Mouse (Mus musculus) ES-Bruce4 (cell line): ENCODE measurements around the gene Lpar1.

ENCODE experiments used
- CTCF ChIP-seq: IDR thresholded peaks from one replicate; pipeline ENCODE4 v1.8.1; 2011; ENCODE audit warnings: low read depth, low read length
- EP300 ChIP-seq: IDR thresholded peaks from 2 replicates; pipeline ENCODE4 v1.6.1; 2011; ENCODE audit warnings: low read depth, low read length; ENCODE audit not compliant: insufficient read depth
- POLR2A ChIP-seq: IDR thresholded peaks from one replicate; pipeline ENCODE4 v1.8.1; 2011; ENCODE audit warnings: low read length; ENCODE audit not compliant: insufficient read depth

DNA sequence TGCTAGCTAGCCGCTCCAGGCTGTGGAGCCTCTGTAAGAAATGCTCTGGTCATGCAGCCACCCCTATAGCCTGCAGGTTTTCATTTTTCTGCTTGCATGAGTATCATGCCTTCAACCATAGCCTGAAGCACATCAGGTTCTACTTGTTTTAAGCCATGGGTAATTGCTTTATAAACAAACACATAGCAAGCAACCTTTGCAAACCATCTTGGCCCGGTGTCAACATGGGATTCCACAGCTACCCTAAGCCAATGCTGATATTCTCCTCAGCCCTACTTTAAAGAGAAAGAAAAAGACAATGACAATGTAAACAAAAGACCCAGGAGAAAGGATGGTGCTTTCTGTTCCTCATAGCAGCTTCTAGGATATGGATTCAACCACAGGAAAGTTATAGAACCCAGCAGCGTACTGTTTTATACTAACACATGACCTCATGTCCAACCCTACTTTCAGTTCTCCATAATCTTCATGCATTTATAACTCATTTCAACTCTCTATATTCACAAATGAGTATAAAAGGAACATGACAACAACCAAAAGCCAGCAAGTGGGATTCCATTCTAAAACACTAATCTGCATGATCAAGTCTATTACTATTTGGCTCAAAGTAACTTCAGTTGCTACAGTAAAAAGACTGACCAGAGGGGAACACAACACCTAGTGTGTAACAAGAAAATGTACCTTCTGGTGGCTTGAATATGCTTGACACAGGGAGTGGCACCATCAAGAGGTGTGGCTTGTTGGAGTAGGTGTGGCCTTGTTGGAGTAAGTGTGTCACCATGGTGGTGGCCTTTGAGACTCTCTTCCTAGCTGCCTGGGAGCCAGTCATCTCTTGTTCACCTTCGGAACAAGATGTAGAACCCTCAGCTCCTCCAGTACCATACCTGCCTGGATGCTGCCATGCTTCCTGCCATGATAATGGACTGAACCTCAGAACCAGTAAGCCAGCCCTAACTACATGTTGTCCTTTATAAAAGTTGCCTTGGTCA is 46.9 kb downstream of the Lpar1 start:
- TF ChIP-seq CTCF (no peak), POLR2A (no peak), EP300 (no peak)
